Mouse (Mus musculus) forebrain, postnatal 0 days (tissue): ENCODE results near the gene Pgk1. TPM values are rescaled to one million over a fixed set of nuclear protein-coding genes. Genes with fewer than 3 reads are reported as not detected.

Experiments
- ATAC-seq: fragments of 200-750 bp; cut with Nextera tagmentation; 2 replicates; pipeline ENCODE4 v1.8.0; 2017; ENCODE audit warnings: mild to moderate bottlenecking, moderate library complexity
- DNase-seq: peaks from one replicate; pipeline ENCODE4 v3.0.0-alpha.2; 2015
- H3K27ac ChIP-seq: fragments of 300-500 bp; sonication (generic); 2 replicates; pipeline ENCODE4 v1.5.1; 2014; ENCODE audit warnings: low read depth, mild to moderate bottlenecking, antibody characterized with exemption, low read length, moderate library complexity, mixed read lengths
- H3K27me3 ChIP-seq: fragments of 300-500 bp; sonication (generic); 2 replicates; pipeline ENCODE4 v1.6.1; 2014; ENCODE audit warnings: mild to moderate bottlenecking, low read length, mixed read lengths; ENCODE audit not compliant: insufficient read depth
- H3K36me3 ChIP-seq: fragments of 300-500 bp; sonication (generic); 2 replicates; pipeline ENCODE4 v1.6.1; 2014; ENCODE audit warnings: mild to moderate bottlenecking, moderate library complexity; ENCODE audit not compliant: insufficient read depth
- H3K4me1 ChIP-seq: fragments of 300-500 bp; sonication (generic); 2 replicates; pipeline ENCODE4 v1.6.1; 2014; ENCODE audit warnings: antibody characterized with exemption; ENCODE audit not compliant: insufficient read depth
- H3K4me2 ChIP-seq: fragments of 300-500 bp; sonication (generic); 2 replicates; pipeline ENCODE4 v1.6.1; 2014; ENCODE audit warnings: low read depth, mild to moderate bottlenecking, moderate library complexity
- H3K4me3 ChIP-seq: fragments of 300-500 bp; sonication (generic); 2 replicates; pipeline ENCODE4 v1.5.1; 2014; ENCODE audit warnings: low read depth, low read length, mixed read lengths
- H3K9ac ChIP-seq: fragments of 300-500 bp; sonication (generic); 2 replicates; pipeline ENCODE4 v1.6.1; 2014; ENCODE audit warnings: mild to moderate bottlenecking
- H3K9me3 ChIP-seq: fragments of 300-500 bp; sonication (generic); 2 replicates; pipeline ENCODE4 v1.6.1; 2016; ENCODE audit warnings: low read length
- CTCF ChIP-seq: sonication (generic); IDR thresholded peaks from 2 replicates; pipeline ENCODE4 v1.5.1; 2016; ENCODE audit warnings: antibody characterized with exemption, control low read depth, low read depth
- WGBS: fragments of 180-500 bp; shearing (Covaris S2); extraction: QIAGEN DNeasy Blood & Tissue Kit; methylation state at CpG from one replicate; pipeline ENCODE4 v1.1.7; 2014; 5-methylcytosine and 5-hydroxymethylcytosine counted together
- polyA plus RNA-seq: library from polyadenylated mRNA; unstranded; fragments of >200 nt; fragmentation: Nextera tagmentation; extraction: Ambion mirVana; gene quantifications from 2 replicates; pipeline ENCODE4 v1.2.1, GENCODE M21; 2015
- total RNA-seq: library from RNA; depleted of rRNA; stranded (reverse); fragments of >200 nt; gene quantifications from 2 replicates; pipeline ENCODE4 v1.2.3, GENCODE M21; 2014; rRNA removed

The Pgk1 gene
- total RNA-seq (245 and 251 TPM in 2 replicates), polyA plus RNA-seq (227 and 230 TPM in 2 replicates)

DNA sequence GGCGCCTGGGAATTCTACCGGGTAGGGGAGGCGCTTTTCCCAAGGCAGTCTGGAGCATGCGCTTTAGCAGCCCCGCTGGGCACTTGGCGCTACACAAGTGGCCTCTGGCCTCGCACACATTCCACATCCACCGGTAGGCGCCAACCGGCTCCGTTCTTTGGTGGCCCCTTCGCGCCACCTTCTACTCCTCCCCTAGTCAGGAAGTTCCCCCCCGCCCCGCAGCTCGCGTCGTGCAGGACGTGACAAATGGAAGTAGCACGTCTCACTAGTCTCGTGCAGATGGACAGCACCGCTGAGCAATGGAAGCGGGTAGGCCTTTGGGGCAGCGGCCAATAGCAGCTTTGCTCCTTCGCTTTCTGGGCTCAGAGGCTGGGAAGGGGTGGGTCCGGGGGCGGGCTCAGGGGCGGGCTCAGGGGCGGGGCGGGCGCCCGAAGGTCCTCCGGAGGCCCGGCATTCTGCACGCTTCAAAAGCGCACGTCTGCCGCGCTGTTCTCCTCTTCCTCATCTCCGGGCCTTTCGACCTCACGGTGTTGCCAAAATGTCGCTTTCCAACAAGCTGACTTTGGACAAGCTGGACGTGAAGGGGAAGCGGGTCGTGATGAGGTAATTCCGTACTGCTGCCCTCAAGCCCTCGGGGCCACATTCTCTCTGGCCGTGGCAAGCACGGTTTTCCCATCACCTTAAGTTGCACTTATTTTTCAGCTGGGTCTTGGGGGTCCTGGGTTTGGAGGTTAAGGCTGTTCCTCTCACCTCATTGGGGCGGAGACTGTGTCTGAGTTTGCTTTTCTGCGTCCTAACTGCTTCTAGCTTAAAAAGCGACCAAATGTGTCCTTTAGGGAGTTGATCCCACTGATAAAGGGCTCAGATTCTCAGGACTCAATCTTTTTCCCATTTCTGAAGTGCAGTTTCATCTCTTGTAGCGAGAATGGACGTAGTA is at the start of gene Pgk1:
Gene Pgk1 (plus strand): TSS at position 388 of the 937 bp plus-strand sequence.
- WGBS = 25% methylated on average over 55 of the region's 55 CpGs
- Histone ChIP-seq H3K9ac (peak within 1 kb of the TSS; percentile 54), H3K9me3 (no peaks in the 10 kb centered on the region), H3K36me3 (no peaks in the 10 kb centered on the region), H3K27ac (peak within 1 kb of the TSS; percentile 79), H3K4me3 (peak within 1 kb of the TSS; percentile 44), H3K27me3 (no peaks in the 10 kb centered on the region), H3K4me1 (peaks cover 4% of the 10 kb centered on the region), H3K4me2 (peak within 1 kb of the TSS; percentile 59)
- DNase-seq = peak; percentile 95
- peak; percentile 22; the same call in 1 of the 2 replicates for TF ChIP-seq CTCF
- peak; percentile 98 for ATAC-seq

DNA sequence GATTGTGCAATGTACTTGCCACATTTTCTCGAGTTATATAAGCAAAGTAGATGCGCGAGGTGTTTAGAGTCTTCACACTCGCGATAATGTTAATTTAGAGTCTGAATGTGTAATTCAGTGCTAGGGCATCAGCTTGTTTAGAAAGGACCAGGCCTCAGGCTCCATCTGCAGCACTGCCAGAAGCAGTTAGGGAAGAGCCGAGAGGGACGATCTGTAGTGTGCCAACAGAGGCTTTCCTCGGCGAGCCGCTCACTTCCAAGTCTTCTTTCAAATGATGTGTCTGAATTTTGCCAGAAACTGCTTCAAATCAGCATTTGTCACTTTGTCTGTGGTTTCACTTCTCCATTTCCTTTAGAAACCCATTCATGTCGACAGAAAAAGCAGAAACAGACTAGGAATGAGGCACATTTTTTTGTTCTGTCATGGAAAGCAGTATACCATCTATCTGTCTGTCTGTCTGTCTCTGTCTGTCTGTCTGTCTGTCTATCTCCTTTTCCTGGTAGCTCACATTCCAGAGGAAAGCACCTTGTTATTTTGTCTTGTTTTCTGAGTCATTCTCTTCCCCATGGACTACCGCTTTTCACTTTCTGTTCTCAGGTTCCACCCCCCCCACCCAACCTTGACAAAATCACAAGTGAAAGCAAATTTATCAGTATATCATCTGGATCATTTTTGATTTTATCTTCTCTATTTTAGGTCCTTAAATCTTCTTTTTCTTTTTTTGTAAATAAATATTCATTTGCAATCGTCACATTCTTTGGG is 47.4 kb upstream of the Pgk1 start:
- WGBS = 75% methylated on average over 13 of the region's 13 CpGs
- Histone ChIP-seq H3K4me2 (no peak overlapping the region), H3K27ac (no peak overlapping the region), H3K9ac (no peak overlapping the region), H3K27me3 (no peaks in the 10 kb centered on the region), H3K4me3 (no peak overlapping the region), H3K36me3 (no peaks in the 10 kb centered on the region), H3K4me1 (no peaks in the 10 kb centered on the region), H3K9me3 (no peaks in the 10 kb centered on the region)
- TF ChIP-seq CTCF = no peak
- DNase-seq (peak; percentile 2), ATAC-seq (peak; percentile 63)

DNA sequence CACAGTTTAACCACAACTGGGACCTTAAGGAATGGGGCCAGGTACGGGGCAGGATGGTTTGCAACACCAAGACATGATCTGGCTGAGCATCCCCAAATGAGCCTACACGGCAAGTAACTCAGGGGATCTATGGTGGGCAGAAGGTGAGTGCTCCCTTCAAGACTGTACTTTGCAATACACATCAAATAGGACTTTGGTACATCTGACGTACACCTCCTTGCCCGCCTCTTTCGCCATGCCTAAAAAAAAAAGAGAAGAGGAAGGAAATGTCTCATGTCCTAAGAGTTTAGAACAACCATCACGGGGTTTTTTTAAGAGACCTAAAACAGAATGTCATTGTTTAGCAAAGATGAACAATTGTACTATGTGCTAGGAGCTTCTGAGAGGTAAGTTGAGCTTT is 44.0 kb upstream of the Pgk1 start, which contains the start of gene Tlr13:
Gene Tlr13 (plus strand): TSS at position 269 of the 400 bp plus-strand sequence.
- 87% methylated on average over 6 of the region's 6 CpGs for WGBS
- no peak for TF ChIP-seq CTCF
- no peak within 1 kb of the TSS for H3K4me3 ChIP-seq

DNA sequence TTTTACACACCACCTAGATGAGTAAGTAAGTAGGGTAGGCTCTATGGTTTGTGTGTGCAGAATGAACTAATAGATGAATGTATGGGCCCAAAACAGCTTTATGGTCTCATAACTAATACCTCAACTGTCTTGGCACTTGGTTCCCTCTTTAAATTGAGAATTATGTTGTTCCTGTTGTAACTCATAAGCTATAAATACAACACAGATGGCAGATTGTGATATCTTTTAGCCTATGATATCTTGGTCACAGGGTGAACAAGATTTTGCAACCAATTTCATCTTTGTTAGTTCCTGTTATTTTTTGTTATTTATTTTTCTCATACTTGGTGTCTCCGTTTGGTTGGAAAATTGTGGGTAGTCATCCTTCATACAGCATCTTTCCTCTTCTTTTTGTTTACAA is 38.7 kb upstream of the Pgk1 start:
- H3K4me3 ChIP-seq = no peak overlapping the region
- H3K9ac ChIP-seq = no peak overlapping the region
- TF ChIP-seq CTCF = no peak
- WGBS = 87% methylated on average over 1 of the region's 1 CpGs
- ATAC-seq (no peak), DNase-seq (no peak)
- H3K4me1 ChIP-seq = no peaks in the 10 kb centered on the region
- no peaks in the 10 kb centered on the region for H3K9me3 ChIP-seq
- no peak overlapping the region for H3K4me2 ChIP-seq
- no peak overlapping the region for H3K27ac ChIP-seq
- no peaks in the 10 kb centered on the region for H3K36me3 ChIP-seq
- H3K27me3 ChIP-seq = no peaks in the 10 kb centered on the region

More for the DNA sequence above, 44.0 kb upstream of the Pgk1 start, which contains the start of gene Tlr13:
- Histone ChIP-seq H3K4me1 (no peaks in the 10 kb centered on the region), H3K9ac (no peak within 1 kb of the TSS), H3K27ac (no peak within 1 kb of the TSS), H3K4me2 (no peak within 1 kb of the TSS), H3K9me3 (no peaks in the 10 kb centered on the region), H3K36me3 (no peaks in the 10 kb centered on the region), H3K27me3 (no peaks in the 10 kb centered on the region)
- DNase-seq = no peak
- no peak for ATAC-seq

DNA sequence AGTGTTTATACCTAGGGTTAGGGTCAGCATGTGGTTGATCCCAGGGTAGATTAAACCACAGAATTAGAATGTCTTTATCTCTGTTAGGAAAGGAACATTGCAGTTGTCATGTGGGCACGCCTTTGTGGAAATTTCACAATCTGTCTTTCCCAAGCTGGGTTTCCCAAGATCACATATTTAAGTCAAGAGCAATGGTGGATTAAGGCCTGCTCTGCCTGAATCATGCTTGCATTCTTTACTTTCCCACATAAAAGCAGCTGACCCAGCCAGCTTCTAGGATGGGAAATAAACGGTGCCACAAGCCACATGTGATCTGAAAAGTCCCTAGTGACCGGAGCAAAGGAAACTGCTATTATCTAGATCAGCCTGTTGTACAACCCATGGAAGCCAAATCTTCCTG is 37.4 kb upstream of the Pgk1 start:
- Histone ChIP-seq H3K4me2 (no peak overlapping the region), H3K9me3 (no peaks in the 10 kb centered on the region), H3K4me1 (no peaks in the 10 kb centered on the region), H3K27me3 (no peaks in the 10 kb centered on the region), H3K4me3 (no peak overlapping the region), H3K27ac (no peak overlapping the region), H3K9ac (no peak overlapping the region), H3K36me3 (no peaks in the 10 kb centered on the region)
- 87% methylated on average over 3 of the region's 3 CpGs for WGBS
- DNase-seq (no peak), ATAC-seq (no peak)
- no peak for TF ChIP-seq CTCF

DNA sequence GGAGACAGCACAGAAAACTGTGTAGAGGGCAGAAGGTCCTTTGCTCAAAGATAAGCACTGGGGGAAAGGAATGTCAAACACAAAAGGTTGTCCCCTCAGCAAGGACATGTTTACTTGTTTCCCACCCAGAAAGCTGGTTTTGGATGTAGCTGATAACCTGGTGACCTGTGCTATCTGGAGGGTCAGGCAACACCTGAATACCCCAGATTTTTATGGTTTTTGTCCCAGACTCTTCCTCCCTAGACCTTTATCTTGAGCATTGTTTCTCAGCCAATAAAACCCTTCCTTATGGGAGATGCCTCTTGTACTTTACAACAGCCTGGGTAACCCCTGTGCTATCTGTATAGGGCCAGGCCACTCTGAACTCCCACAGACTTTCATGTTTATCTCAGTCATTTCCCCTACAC is 32.7 kb upstream of the Pgk1 start:
- ATAC-seq = no peak
- no peak overlapping the region for H3K4me3 ChIP-seq
- TF ChIP-seq CTCF = no peak

More for the DNA sequence above, 32.7 kb upstream of the Pgk1 start:
- Histone ChIP-seq H3K27me3 (no peaks in the 10 kb centered on the region), H3K27ac (no peak overlapping the region), H3K4me1 (no peaks in the 10 kb centered on the region), H3K9me3 (no peaks in the 10 kb centered on the region), H3K36me3 (no peaks in the 10 kb centered on the region), H3K9ac (no peak overlapping the region), H3K4me2 (no peak overlapping the region)
- DNase-seq = no peak
